Mouse (Mus musculus) CH12.LX (cell line): ENCODE data around the gene B4gat1.

Experiments
- CTCF ChIP-seq, 2 experiments: IDR thresholded peaks in 1 of 2; conservative IDR thresholded peaks in 1 of 2; 2 replicates each; pipeline ENCODE4 v1.5.1; 2011 to 2012; ENCODE audit warnings: low read depth in 2 of 2, low read length in 2 of 2, improper control_type of control experiment in 1 of 2, inconsistent platforms in 1 of 2, mild to moderate bottlenecking in 1 of 2, moderate library complexity in 1 of 2
- MAFK ChIP-seq: IDR thresholded peaks from 2 replicates; pipeline ENCODE4 v1.6.1; 2011; ENCODE audit warnings: low read length, improper control_type of control experiment; ENCODE audit not compliant: insufficient replicate concordance
- MAZ ChIP-seq: IDR thresholded peaks from 2 replicates; pipeline ENCODE4 v1.6.1; 2012; ENCODE audit warnings: low read depth, mild to moderate bottlenecking, inconsistent platforms, low read length, improper control_type of control experiment, moderate library complexity
- POLR2A ChIP-seq: IDR thresholded peaks from 2 replicates; pipeline ENCODE4 v1.6.1; 2011; ENCODE audit warnings: low read depth, mild to moderate bottlenecking, improper control_type of control experiment, low read length

- TF ChIP-seq POLR2A (no peak), MAZ (0 out of 2 replicates have a peak, but pooled peaks have one; percentile 50), MAFK (no peak), CTCF (conservative IDR thresholded peaks at IDR 0.05 in 1 of 2, IDR thresholded peaks at IDR 0.05 in 1 of 2; ENCODE audit: low read depth in 2 of 2, low read length in 2 of 2) (peak; percentile 70 to 99)
These were observed 36.8 kb upstream of the B4gat1 start for GRCm38 (mm10) chr19:5001666-5002406.
